Mouse (Mus musculus): ENCODE data around the gene Gm20388. TPM values are rescaled to one million over a fixed set of nuclear protein-coding genes. Genes with fewer than 3 reads are reported as not detected.

The Gm20388 gene
- polyA plus RNA-seq, 1 experiment from 2014 or later, result 47.1 TPM

DNA sequence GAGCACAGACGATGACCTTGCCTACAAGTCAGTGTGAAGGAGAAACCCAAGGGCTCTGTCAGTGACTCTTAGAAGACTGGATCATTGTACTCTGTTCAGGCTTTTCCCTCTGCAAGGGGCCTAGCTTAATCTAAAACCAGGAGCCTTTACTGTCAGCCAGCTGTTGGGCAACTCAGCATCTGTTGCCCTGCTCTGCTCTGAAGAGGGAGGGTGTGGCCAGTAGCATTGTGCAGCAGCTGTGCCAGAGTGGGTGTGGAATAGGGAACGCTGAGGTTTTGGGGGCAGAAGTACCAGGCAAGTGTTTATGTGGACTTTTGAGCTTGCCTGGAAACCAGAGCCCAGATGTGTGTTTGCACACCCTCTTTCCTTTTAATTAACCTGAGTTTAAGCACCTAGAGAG lies 2111.1 kb downstream of the Gm20388 start:
- H3K79me2 ChIP-seq (ENCODE audit: inconsistent target), result no peaks in the 10 kb centered on the region
- WGBS (ENCODE audit: missing documents), result 42% methylated on average over 2 of the region's 2 CpGs
- H3K36me3 ChIP-seq (ENCODE audit: inconsistent target), result peaks cover 22% of the 10 kb centered on the region; the same call in 1 of the 2 replicates
- peak overlapping the region; percentile 59 for H3K27ac ChIP-seq
- no peak overlapping the region for H3K4me3 ChIP-seq (ENCODE audit: inconsistent target)

DNA sequence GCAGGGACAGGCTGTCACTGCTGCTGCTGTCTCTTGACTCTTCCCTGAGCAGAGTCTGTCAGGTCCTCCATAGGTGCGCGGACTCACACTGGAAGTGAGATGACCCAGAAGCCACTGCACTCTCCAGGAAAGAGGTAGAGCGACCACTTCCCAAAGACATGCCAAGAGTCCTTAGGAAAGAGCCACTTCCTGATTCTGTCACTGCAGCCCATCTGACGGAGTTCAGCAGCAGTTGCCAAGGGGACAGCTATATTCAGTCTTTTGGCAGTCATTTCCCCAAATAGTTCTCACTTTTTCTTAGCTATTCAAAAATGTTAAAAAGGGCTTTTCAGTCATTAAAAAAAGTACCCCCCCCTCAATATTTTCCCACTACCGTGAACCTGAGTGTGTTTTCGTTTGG lies 2111.6 kb downstream of the Gm20388 start:
- Histone ChIP-seq H3K27ac (peak overlapping the region; percentile 59), H3K4me3 (ENCODE audit: inconsistent target) (no peak overlapping the region), H3K36me3 (ENCODE audit: inconsistent target) (peaks cover 22% of the 10 kb centered on the region; the same call in 1 of the 2 replicates), H3K79me2 (ENCODE audit: inconsistent target) (no peaks in the 10 kb centered on the region)
- WGBS (ENCODE audit: missing documents), result 23% methylated on average over 6 of the region's 6 CpGs

GRCm38 (mm10) chr8:122022705-122023104 lies 2112.1 kb downstream of the Gm20388 start:
- no peaks in the 10 kb centered on the region for H3K79me2 ChIP-seq (ENCODE audit: inconsistent target)
- peak overlapping the region; percentile 59 for H3K27ac ChIP-seq
- no peak overlapping the region for H3K4me3 ChIP-seq (ENCODE audit: inconsistent target)
- peaks cover 22% of the 10 kb centered on the region; the same call in 1 of the 2 replicates for H3K36me3 ChIP-seq (ENCODE audit: inconsistent target)
- WGBS (ENCODE audit: missing documents), result 55% methylated on average over 4 of the region's 4 CpGs

DNA sequence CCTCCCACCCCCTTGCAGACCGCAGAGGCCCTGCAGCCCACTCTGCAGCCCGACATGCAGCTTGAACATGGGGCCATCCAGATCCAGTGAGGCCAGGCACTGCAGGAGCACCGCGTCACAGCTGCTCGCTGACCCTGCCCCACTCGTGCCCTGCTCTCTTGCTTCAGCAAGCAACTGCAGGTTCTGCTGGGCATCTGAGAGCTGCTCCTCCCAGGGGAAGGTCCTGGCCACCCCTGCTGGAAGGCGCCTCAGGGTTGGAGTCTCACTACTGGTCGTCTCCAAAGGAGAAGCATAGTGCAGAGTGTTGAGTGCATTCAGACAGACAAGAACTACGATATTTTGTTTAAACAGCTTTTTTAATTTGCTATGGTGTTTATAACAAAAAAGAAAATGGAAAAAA lies 2114.9 kb downstream of the Gm20388 start:
- H3K27ac ChIP-seq, result no peak overlapping the region
- WGBS (ENCODE audit: missing documents), result 92% methylated on average over 9 of the region's 9 CpGs
- no peaks in the 10 kb centered on the region for H3K79me2 ChIP-seq (ENCODE audit: inconsistent target)
- no peak overlapping the region for H3K4me3 ChIP-seq (ENCODE audit: inconsistent target)
- H3K36me3 ChIP-seq (ENCODE audit: inconsistent target), result peaks cover 22% of the 10 kb centered on the region; the same call in 1 of the 2 replicates

DNA sequence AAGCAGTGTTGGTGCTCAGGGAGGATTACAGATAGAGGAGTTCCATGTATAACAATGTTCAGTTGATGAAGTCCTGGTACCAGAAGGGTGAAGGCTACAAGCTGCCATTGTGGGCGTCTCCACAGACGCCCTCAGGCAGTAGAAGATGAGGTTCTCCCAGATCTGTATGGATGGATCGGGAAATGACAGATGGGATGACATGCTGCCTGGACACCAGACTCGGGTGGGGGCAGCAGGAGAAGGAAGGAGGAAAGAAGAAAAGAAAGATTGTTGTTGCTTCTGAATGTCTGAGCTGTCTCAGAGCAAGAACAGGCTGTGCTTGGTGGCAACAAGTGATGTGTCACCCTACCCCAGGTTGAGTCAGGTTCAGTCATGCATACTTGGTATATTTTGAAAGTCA lies 2117.5 kb downstream of the Gm20388 start:
- H3K4me3 ChIP-seq (ENCODE audit: inconsistent target), result no peak overlapping the region
- no peak overlapping the region for H3K27ac ChIP-seq
- 91% methylated on average over 4 of the region's 4 CpGs for WGBS (ENCODE audit: missing documents)
- H3K36me3 ChIP-seq (ENCODE audit: inconsistent target), result peaks cover 22% of the 10 kb centered on the region; the same call in 1 of the 2 replicates
- no peaks in the 10 kb centered on the region for H3K79me2 ChIP-seq (ENCODE audit: inconsistent target)

GRCm38 (mm10) chr8:122030965-122031364 lies 2120.3 kb downstream of the Gm20388 start:
- no peak overlapping the region for H3K27ac ChIP-seq
- 94% methylated on average over 7 of the region's 7 CpGs for WGBS (ENCODE audit: missing documents)

DNA sequence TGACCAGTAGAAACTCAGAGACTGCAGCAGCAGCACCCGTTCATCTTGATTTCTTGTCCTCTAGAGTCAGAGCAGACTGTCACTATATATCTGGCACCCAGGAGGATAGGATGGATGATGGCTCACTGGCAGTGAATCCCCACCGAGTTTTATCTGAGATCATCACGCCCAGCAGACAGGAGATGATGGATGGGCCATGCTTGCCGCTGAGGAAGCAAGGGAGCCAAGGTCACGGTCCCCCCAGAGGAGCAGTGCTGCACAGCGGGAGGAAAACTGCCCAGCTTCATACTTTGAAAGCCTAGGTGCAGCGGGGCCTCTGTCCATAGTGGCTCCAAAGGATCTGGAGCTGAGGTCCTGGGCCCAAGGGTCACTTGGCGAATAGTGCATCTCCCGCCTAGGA lies 2122.1 kb downstream of the Gm20388 start:
- Histone ChIP-seq H3K27ac (no peak overlapping the region), H3K79me2 (ENCODE audit: inconsistent target) (no peaks in the 10 kb centered on the region), H3K36me3 (ENCODE audit: inconsistent target) (no peaks in the 10 kb centered on the region), H3K4me3 (ENCODE audit: inconsistent target) (no peak overlapping the region)
- 74% methylated on average over 9 of the region's 9 CpGs for WGBS (ENCODE audit: missing documents)

More at GRCm38 (mm10) chr8:122030965-122031364, 2120.3 kb downstream of the Gm20388 start:
- H3K36me3 ChIP-seq (ENCODE audit: inconsistent target), result peaks cover 6% of the 10 kb centered on the region; the same call in 1 of the 2 replicates
- no peaks in the 10 kb centered on the region for H3K79me2 ChIP-seq (ENCODE audit: inconsistent target)
- no peak overlapping the region for H3K4me3 ChIP-seq (ENCODE audit: inconsistent target)

- WGBS (ENCODE audit: missing documents), result 27% methylated on average over 7 of the region's 7 CpGs
Measured at GRCm38 (mm10) chr8:122035543-122035942, 2124.9 kb downstream of the Gm20388 start.

DNA sequence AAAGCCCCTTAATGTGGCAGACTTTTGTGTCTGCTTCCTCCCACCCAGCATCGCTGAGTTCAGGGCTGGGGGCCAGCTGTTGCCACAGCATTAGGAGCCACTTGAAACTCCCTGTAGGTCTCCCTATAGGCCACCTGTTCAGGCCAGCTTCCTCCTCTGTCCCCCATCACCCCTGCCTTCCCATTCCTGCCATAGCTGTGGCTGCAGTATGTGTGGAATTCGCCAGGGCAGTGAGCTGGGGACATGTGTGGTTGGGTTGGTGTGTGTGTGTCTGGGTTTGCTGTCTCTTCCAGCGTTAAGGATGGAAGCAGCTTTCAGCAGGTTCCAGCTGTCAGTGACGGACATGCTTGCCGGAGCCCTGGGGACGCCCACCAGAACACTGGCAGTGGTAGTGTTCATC lies 2125.7 kb downstream of the Gm20388 start:
- no peaks in the 10 kb centered on the region for H3K36me3 ChIP-seq (ENCODE audit: inconsistent target)
- H3K27ac ChIP-seq, result no peak overlapping the region
- H3K79me2 ChIP-seq (ENCODE audit: inconsistent target), result no peaks in the 10 kb centered on the region
- 82% methylated on average over 6 of the region's 6 CpGs for WGBS (ENCODE audit: missing documents)
- no peak overlapping the region for H3K4me3 ChIP-seq (ENCODE audit: inconsistent target)

More at GRCm38 (mm10) chr8:122035543-122035942, 2124.9 kb downstream of the Gm20388 start:
- no peak overlapping the region for H3K4me3 ChIP-seq (ENCODE audit: inconsistent target)
- no peaks in the 10 kb centered on the region for H3K36me3 ChIP-seq (ENCODE audit: inconsistent target)
- H3K79me2 ChIP-seq (ENCODE audit: inconsistent target), result no peaks in the 10 kb centered on the region
- H3K27ac ChIP-seq, result no peak overlapping the region

DNA sequence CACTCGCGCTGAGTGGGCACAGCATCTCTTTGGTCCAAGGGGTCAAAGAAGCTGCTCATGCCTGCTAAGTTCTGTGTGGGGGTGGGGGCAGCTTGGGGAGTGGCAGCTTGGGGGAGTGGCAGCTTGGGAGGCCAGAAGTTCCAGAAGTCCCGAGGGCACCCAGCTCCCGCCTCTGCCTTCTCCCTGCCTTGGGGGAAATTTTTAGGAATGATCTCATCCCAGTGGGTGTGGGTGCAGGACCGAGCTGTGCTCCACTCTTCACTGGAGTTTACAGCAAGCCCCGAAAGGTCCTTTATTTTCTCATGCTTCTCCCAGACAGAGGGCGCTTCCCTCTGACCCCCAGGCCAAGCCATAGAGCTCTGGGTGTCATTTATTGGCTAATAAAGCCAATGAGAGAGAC lies 2126.6 kb downstream of the Gm20388 start:
- 91% methylated on average over 7 of the region's 7 CpGs for WGBS (ENCODE audit: missing documents)
- H3K36me3 ChIP-seq (ENCODE audit: inconsistent target), result no peaks in the 10 kb centered on the region
- H3K4me3 ChIP-seq (ENCODE audit: inconsistent target), result no peak overlapping the region
- no peak overlapping the region for H3K27ac ChIP-seq
- no peaks in the 10 kb centered on the region for H3K79me2 ChIP-seq (ENCODE audit: inconsistent target)

DNA sequence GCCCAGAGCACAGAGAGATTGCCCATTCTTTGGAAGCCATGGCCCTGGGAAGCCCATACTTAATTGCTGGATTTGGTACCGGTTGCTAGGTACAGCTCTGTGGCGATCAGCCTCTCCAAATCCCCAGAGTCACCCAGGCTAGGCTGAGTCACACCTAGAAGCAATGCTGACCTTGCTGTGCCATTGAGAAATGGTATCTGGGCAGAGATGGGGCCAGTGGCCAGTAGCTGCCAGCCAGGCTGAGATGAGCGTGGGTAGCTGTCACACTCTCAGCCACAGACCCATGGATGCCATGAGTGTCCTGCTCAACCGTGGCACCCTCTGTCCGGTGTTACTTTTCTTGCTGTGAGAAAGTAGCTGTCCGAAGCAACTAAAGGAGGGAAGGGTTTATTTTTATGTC lies 2127.4 kb downstream of the Gm20388 start:
- WGBS (ENCODE audit: missing documents), result 96% methylated on average over 6 of the region's 6 CpGs
- Histone ChIP-seq H3K27ac (no peak overlapping the region), H3K36me3 (ENCODE audit: inconsistent target) (no peaks in the 10 kb centered on the region), H3K79me2 (ENCODE audit: inconsistent target) (no peaks in the 10 kb centered on the region), H3K4me3 (ENCODE audit: inconsistent target) (no peak overlapping the region)

DNA sequence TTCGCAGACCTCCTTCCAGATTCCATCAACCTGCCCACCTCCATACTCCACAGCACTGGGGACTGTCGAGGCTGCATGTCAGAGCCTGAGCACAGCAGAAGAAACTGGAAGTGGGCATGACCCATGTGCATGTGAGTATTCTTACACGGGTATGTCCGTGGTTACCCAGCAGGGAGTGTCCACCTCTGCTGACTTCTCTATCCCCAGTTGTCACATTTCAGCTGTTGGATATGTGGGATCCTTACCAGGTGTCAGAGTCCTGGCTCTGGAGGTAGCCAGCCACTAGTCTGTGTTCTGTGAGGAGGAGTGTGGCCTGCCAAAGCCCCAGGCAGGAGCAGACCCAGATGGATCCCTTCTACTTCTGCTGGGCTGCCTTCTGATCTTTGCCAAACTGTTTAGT lies 2128.8 kb downstream of the Gm20388 start:
- Histone ChIP-seq H3K27ac (no peak overlapping the region), H3K36me3 (ENCODE audit: inconsistent target) (no peaks in the 10 kb centered on the region), H3K4me3 (ENCODE audit: inconsistent target) (no peak overlapping the region), H3K79me2 (ENCODE audit: inconsistent target) (no peaks in the 10 kb centered on the region)
- WGBS (ENCODE audit: missing documents), result 31% methylated on average over 4 of the region's 4 CpGs

GRCm38 (mm10) chr8:122047206-122047870 lies 2136.7 kb downstream of the Gm20388 start:
- Histone ChIP-seq H3K36me3 (ENCODE audit: inconsistent target) (no peaks in the 10 kb centered on the region), H3K27ac (no peak overlapping the region), H3K4me3 (ENCODE audit: inconsistent target) (no peak overlapping the region), H3K79me2 (ENCODE audit: inconsistent target) (no peaks in the 10 kb centered on the region)
- WGBS (ENCODE audit: missing documents), result 71% methylated on average over 15 of the region's 15 CpGs

GRCm38 (mm10) chr8:122049266-122049665 lies 2138.6 kb downstream of the Gm20388 start:
- Histone ChIP-seq H3K4me3 (ENCODE audit: inconsistent target) (no peak overlapping the region), H3K27ac (no peak overlapping the region), H3K79me2 (ENCODE audit: inconsistent target) (no peaks in the 10 kb centered on the region), H3K36me3 (ENCODE audit: inconsistent target) (no peaks in the 10 kb centered on the region)
- 94% methylated on average over 4 of the region's 4 CpGs for WGBS (ENCODE audit: missing documents)

DNA sequence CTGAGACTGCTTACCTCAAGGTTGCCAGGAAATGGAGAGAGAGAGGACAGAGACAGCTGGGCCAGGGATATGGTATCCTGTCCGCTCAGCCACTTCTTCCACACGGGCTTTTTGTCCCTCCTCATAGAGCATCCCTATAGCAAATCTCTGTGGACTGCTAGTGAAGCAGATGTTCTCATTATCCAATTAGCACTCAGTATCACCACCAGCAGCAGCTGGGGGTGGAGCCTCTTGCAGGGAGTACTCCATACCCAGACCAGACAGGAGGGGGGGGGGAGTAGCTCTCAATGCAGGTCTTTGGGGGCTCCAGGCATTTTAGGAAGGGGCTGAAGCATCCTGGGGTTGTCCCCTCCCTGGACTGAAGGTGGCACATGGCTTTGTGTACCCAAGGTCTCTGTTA lies 2139.3 kb downstream of the Gm20388 start:
- H3K36me3 ChIP-seq (ENCODE audit: inconsistent target), result no peaks in the 10 kb centered on the region
- H3K4me3 ChIP-seq (ENCODE audit: inconsistent target), result no peak overlapping the region
- H3K79me2 ChIP-seq (ENCODE audit: inconsistent target), result no peaks in the 10 kb centered on the region
- H3K27ac ChIP-seq, result no peak overlapping the region
- 89% methylated on average over 2 of the region's 2 CpGs for WGBS (ENCODE audit: missing documents)

DNA sequence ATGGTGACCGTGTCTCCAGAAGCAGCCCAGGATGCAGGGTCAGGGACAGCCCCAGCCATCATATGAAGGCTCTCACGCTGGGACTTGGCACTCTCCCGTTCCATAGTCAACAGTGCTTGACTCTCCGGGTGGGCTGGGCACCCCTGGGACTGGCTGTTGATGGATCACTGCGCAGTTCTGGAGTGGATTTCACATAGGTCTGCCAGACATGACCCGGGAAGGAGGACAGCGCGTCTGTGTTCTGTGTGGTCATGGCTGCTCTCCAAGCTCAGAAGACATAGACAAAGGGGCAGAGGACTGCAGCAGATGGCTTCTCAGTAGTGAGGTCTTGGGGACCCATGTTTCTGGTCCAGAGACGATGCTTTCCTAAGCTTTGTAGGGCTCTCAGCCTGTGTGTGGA lies 2140.0 kb downstream of the Gm20388 start:
- whole genome bisulfite sequencing (ENCODE audit: missing documents), result 95% methylated on average over 8 of the region's 9 CpGs
- no peak overlapping the region for H3K27ac ChIP-seq
- no peak overlapping the region for H3K4me3 ChIP-seq (ENCODE audit: inconsistent target)
- no peaks in the 10 kb centered on the region for H3K36me3 ChIP-seq (ENCODE audit: inconsistent target)
- H3K79me2 ChIP-seq (ENCODE audit: inconsistent target), result no peaks in the 10 kb centered on the region

Measured in macrophage (primary cell).